In genomic region chrX:14596799-14597198, GRCm38 (mm10) we compare ENCODE assay signal across 28 mouse cellular contexts.
"Had no signal": no experiment of that assay in that cellular context is flagged by ENCODE, and none has a peak within 500 bp of the region (broad histone marks: within the 10 kb centered on the region; RNA-seq: fewer than 3 reads in every experiment).

No protein-coding gene starts in this region.

- H3K36me3 ChIP-seq: embryonic facial prominence, embryonic 10.5 days; embryonic facial prominence, embryonic 12.5 days; embryonic facial prominence, embryonic 13.5 days; embryonic facial prominence, embryonic 15.5 days; forebrain, embryonic 10.5 days; forebrain, embryonic 12.5 days; forebrain, embryonic 15.5 days had no signal

- H3K27ac ChIP-seq: embryonic facial prominence, embryonic 10.5 days; embryonic facial prominence, embryonic 12.5 days; embryonic facial prominence, embryonic 13.5 days; embryonic facial prominence, embryonic 15.5 days; forebrain, embryonic 10.5 days; forebrain, embryonic 12.5 days; forebrain, embryonic 13.5 days; forebrain, embryonic 15.5 days; gastrocnemius, adult 2 months had no signal

- H3K4me2 ChIP-seq: embryonic facial prominence, embryonic 12.5 days; embryonic facial prominence, embryonic 13.5 days; embryonic facial prominence, embryonic 15.5 days; forebrain, embryonic 12.5 days; forebrain, embryonic 13.5 days; forebrain, embryonic 15.5 days had no signal

- H3K9me3 ChIP-seq: embryonic facial prominence, embryonic 10.5 days; embryonic facial prominence, embryonic 12.5 days; embryonic facial prominence, embryonic 13.5 days; embryonic facial prominence, embryonic 15.5 days; forebrain, embryonic 10.5 days; forebrain, embryonic 12.5 days; forebrain, embryonic 13.5 days; forebrain, embryonic 15.5 days had no signal

- H3K4me1 ChIP-seq: embryonic facial prominence, embryonic 10.5 days; embryonic facial prominence, embryonic 12.5 days; embryonic facial prominence, embryonic 13.5 days; embryonic facial prominence, embryonic 15.5 days; forebrain, embryonic 12.5 days; forebrain, embryonic 13.5 days; forebrain, embryonic 15.5 days had no signal

- H3K9ac ChIP-seq: embryonic facial prominence, embryonic 12.5 days; embryonic facial prominence, embryonic 13.5 days; embryonic facial prominence, embryonic 15.5 days; forebrain, embryonic 12.5 days; forebrain, embryonic 13.5 days; forebrain, embryonic 15.5 days; forebrain, postnatal 0 days had no signal

- ATAC-seq: forebrain, embryonic 13.5 days; forebrain, embryonic 14.5 days; forebrain, embryonic 15.5 days; forebrain, embryonic 16.5 days; forebrain, postnatal 0 days had no signal

- DNase-seq: cerebellum, adult 2 months; cerebellum, adult 8-10 months; cerebellum, adult 9-10 months; cerebellum, adult 9-11 months; cerebellum, postnatal 10 days; cerebellum, postnatal 14 days; cerebellum, postnatal 25 days; cerebellum, postnatal 36 days; embryo, embryonic 11 days; forebrain, postnatal 0 days; gastrocnemius, adult 2 months; gastrocnemius, postnatal 10 days; gastrocnemius, postnatal 14 days; gastrocnemius, postnatal 25 days; gastrocnemius, postnatal 36 days; heart, adult 11 months; heart, adult 18-20 months had no signal

- H3K27me3 ChIP-seq: embryonic facial prominence, embryonic 12.5 days; embryonic facial prominence, embryonic 13.5 days; embryonic facial prominence, embryonic 15.5 days; forebrain, embryonic 12.5 days; forebrain, embryonic 13.5 days; forebrain, embryonic 15.5 days had no signal

- H3K4me3 ChIP-seq: embryonic facial prominence, embryonic 10.5 days; embryonic facial prominence, embryonic 12.5 days; embryonic facial prominence, embryonic 13.5 days; embryonic facial prominence, embryonic 15.5 days; erythroblast, embryonic 14.5 days; forebrain, embryonic 10.5 days; forebrain, embryonic 12.5 days; forebrain, embryonic 13.5 days; forebrain, embryonic 15.5 days; gastrocnemius, adult 2 months had no signal
